Mouse (Mus musculus) CD8-positive naive resting alpha-beta T cell, adult 57 days (primary cell): Measurements from ENCODE around the gene Ssr1. TPM values are rescaled to one million over a fixed set of nuclear protein-coding genes. Genes with fewer than 3 reads are reported as not detected.

Experiments used
- total RNA-seq: library from RNA; stranded (reverse); gene quantifications from one replicate; pipeline ENCODE4 v1.2.4, GENCODE M21; 2023

The Ssr1 gene
- 43.8 TPM for total RNA-seq

DNA sequence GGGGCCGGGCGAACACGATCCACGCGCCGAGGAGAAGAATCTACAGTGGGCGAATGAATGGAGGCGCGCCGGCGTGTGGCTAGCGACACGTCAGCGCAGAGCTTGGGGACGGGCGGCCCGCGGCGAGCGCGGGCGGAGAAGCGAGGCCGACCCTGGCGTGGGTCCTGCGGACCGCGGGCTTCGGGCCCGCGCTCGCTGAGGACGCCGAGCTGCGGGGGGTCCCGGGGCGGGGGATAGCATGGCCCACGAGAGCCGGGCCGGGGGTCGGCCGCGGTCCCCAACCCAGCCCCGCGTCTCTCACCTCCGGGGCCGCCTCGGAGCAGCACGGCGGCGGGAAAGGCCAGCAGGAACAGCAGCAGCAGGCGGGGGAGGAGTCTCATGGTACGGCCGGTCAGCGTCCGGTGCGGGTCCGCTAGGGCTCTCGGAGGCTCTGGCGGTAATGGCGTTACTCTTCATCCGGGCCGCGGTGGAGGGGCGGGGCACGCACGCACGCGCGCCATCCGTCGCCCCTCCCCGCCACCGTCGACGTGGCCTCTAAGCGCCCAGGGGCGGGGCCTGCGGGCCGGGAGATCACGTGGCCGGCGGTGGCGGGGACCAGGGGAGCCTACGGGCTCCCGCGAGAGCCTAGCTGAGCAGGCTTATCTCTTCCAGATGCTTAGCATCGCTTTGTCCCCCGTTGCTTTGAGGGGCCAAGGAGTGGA, at the start of gene Ssr1:
Ssr1 (minus strand) TSS at position 514 of the 701 bp plus-strand sequence.

DNA sequence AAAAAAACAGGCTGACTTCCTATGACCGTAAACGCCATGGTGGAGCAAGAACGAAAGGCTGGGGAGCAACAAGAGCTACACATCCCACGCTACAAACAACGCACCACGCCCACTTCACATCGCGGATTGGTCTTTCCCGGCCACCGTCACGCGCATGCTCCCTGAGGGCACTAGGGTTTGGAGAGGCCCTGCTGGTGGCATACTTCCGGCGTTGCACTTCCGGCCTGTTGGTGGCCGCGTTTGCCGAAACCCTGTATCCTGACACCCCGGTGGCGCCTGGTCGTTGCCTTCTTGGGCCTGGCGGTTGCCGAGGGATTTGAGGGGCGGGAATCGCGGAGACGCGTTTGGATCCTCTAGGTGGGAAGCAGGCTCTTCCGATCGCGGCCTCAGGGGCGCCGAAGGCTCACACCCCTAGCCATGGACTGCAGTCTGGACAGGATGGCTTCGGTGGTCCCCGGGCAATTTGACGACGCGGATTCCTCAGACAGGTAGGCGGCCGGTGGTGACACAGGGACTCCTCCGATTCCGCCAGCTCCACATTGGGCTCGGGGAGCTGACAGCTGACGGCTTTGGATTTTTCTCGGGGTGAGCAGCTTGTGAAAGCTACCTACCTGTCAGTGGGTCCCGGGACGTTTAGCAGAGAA, 43.1 kb upstream of the Ssr1 start, which contains the start of gene Cage1:
Cage1 (minus strand) TSS at position 26 of the 644 bp plus-strand sequence.

DNA sequence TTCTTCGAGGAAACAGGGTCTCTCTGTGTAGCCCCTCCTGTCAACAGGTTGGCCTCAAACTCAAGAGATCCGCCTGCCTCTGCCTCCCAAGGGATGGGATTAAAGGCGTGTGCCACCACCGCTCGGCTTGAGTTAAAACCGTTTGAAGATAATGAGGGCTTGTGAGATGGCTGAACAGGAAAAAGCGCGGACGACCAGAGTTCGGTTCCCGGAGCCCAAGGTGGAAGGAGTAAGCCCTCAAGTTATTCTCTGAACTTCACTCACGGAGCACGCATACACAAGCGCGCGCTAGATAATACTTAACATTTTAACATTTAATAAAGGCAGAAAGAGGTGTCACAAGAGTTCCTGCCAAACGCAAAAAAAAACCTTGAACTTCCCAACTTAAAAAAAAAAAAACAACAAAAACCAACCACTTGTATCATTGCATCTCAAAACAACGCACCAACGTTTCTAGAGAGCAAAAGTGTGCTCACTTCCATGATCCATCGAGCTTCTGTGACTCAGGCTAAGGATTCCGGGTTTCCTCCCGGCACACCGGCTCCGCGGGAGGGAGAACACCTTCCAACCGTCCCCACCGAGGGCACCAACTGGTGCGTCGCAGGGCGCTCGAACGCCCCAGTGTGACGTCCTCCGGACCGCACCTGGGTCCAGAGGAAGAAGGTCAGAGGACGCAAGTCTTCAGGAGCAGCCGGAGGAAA, 42.5 kb upstream of the Ssr1 start, which contains the start of gene Riok1:
Riok1 (plus strand) TSS at position 653 of the 701 bp plus-strand sequence.

Other genes with a start within 250 kb of the Ssr1 start
- gene Rreb1, start 215.8 kb downstream of the Ssr1 start, total RNA-seq: 55.8 TPM
- 171 TPM for gene Riok1, start 42.8 kb upstream of the Ssr1 start, total RNA-seq
- 4.0 TPM for gene Cage1, start 42.9 kb upstream of the Ssr1 start, total RNA-seq
- gene Dsp, start 157.1 kb upstream of the Ssr1 start, total RNA-seq: not detected
- gene Snrnp48, start 210.7 kb upstream of the Ssr1 start, total RNA-seq: 56.4 TPM